Mouse (Mus musculus) common myeloid progenitor, adult 5-6 weeks (primary cell): ENCODE data around the gene Zfp526. TPM values are rescaled to one million over a fixed set of nuclear protein-coding genes. Genes with fewer than 3 reads are reported as not detected.

Experiments
- total RNA-seq: library from RNA; stranded (forward); fragments of 200-1000, 187-1606 nt; gene quantifications from 2 replicates; pipeline ENCODE4 v1.2.3, GENCODE M21; 2017

Zfp526 gene
- total RNA-seq, 1 experiment from 2014 or later: 10.2 TPM

Other genes with a start within 250 kb of the Zfp526 start
- gene Rabac1, start 248.7 kb upstream of the Zfp526 start, total RNA-seq: 78.3 and 82.6 TPM in 2 replicates
- 17.1 and 23.8 TPM in 2 replicates for gene Atp1a3, start 215.5 kb upstream of the Zfp526 start, total RNA-seq
- 10.4 and 11.5 TPM in 2 replicates for gene Grik5, start 149.1 kb upstream of the Zfp526 start, total RNA-seq
- gene Zfp574, start 148.9 kb upstream of the Zfp526 start, total RNA-seq: 4.8 and 8.4 TPM in 2 replicates
- 3.8 and 4.7 TPM in 2 replicates for gene Pou2f2, start 41.7 kb upstream of the Zfp526 start, total RNA-seq
- 16.4 and 17.6 TPM in 2 replicates for gene Dedd2, start 810 bp upstream of the Zfp526 start, total RNA-seq
- 50.5 and 58.1 TPM in 2 replicates for gene Gsk3a, start 16.4 kb downstream of the Zfp526 start, total RNA-seq
- gene Erf, start 29.3 kb downstream of the Zfp526 start, total RNA-seq: 8.9 and 10.9 TPM in 2 replicates
- 44.4 and 50.2 TPM in 2 replicates for gene Cic, start 46.3 kb downstream of the Zfp526 start, total RNA-seq
- gene Pafah1b3, start 76.6 kb downstream of the Zfp526 start, total RNA-seq: 21.4 and 27.3 TPM in 2 replicates
- not detected in 2 replicates for gene Prr19, start 80.0 kb downstream of the Zfp526 start, total RNA-seq
- gene Tmem145, start 84.7 kb downstream of the Zfp526 start, total RNA-seq: not detected in 2 replicates
- 4.9 and 6.2 TPM in 2 replicates for gene Megf8, start 95.7 kb downstream of the Zfp526 start, total RNA-seq
- gene Cnfn, start 148.3 kb downstream of the Zfp526 start, total RNA-seq: not detected in 2 replicates
- 6.6 and 10.1 TPM in 2 replicates for gene Lipe, start 177.3 kb downstream of the Zfp526 start, total RNA-seq
- not detected in 2 replicates for gene Cxcl17, start 191.5 kb downstream of the Zfp526 start, total RNA-seq